In the genomic region with DNA sequence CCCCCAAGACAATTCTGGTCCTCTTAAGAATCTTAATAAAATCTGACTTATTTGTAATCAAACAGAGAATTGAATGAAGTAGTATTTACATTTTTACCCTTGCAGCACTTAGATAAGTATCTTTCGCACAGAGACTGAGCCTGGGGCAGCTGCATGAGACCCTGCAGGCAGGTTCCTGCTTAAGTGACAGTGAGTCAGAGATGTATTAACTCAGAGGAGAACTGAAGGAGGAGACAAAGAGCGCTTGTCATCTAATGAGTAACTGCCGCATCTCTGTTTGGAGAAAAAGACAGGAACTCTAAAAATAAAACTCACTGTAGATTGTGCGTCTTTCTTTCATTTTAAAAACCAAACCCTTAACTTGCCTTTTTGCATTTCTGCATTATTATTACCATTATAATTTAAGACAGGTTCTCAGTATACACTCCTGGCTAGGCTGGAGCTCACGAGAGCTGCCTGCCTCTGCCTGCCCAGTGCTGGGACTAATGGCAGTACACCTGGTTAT, we compare ENCODE assay signal across 16 mouse cellular contexts.
"Had no signal": no experiment of that assay in that cellular context is flagged by ENCODE, and none has a peak within 500 bp of the region (broad histone marks: within the 10 kb centered on the region; RNA-seq: fewer than 3 reads in every experiment).

No protein-coding gene starts in this region.

- H3K27me3 ChIP-seq: liver, embryonic 13.5 days; neural tube, embryonic 13.5 days; stomach, embryonic 15.5 days had no signal

- H3K4me1 ChIP-seq: liver, embryonic 13.5 days; neural tube, embryonic 13.5 days; stomach, embryonic 15.5 days had no signal

- H3K27ac ChIP-seq: kidney, postnatal 0 days; layer of hippocampus, adult 2 months; liver, embryonic 13.5 days; macrophage; neural tube, embryonic 13.5 days; stomach, embryonic 15.5 days had no signal

- H3K36me3 ChIP-seq: liver, embryonic 13.5 days; neural tube, embryonic 13.5 days; stomach, embryonic 15.5 days had no signal

- DNase-seq: kidney, adult 2 months; kidney, postnatal 25 days; layer of hippocampus, adult 9-11 months; liver, embryonic 13.5 days; lung, adult 2 months; midbrain, embryonic 14.5 days; retina, postnatal 1 day; right cerebral cortex, postnatal 25 days; spleen, adult 18-20 months; thymus, postnatal 4 days had no signal

- H3K9ac ChIP-seq: liver, embryonic 13.5 days; neural tube, embryonic 13.5 days; stomach, embryonic 15.5 days had no signal

- H3K4me3 ChIP-seq: layer of hippocampus, adult 2 months; liver, embryonic 13.5 days; myocyte; neural tube, embryonic 13.5 days; stomach, embryonic 15.5 days had no signal

- H3K9me3 ChIP-seq: liver, embryonic 13.5 days; neural tube, embryonic 13.5 days; stomach, embryonic 15.5 days had no signal
